ENCODE assay signal across 25 mouse cellular contexts in genomic region chr16:46619871-46620270, GRCm38 (mm10).
"Had no signal": no experiment of that assay in that cellular context is flagged by ENCODE, and none has a peak within 500 bp of the region (broad histone marks: within the 10 kb centered on the region; RNA-seq: fewer than 3 reads in every experiment).

No protein-coding gene starts in this region.

- H3K27me3 ChIP-seq: embryonic facial prominence, embryonic 12.5 days; embryonic facial prominence, embryonic 13.5 days; embryonic facial prominence, embryonic 15.5 days; forebrain, embryonic 12.5 days; forebrain, embryonic 13.5 days; forebrain, embryonic 15.5 days had no signal

- DNase-seq: cerebellum, adult 2 months; cerebellum, adult 8-10 months; cerebellum, adult 9-10 months; cerebellum, adult 9-11 months; cerebellum, postnatal 10 days; cerebellum, postnatal 14 days; cerebellum, postnatal 25 days; cerebellum, postnatal 36 days; embryo, embryonic 11 days; forebrain, postnatal 0 days; gastrocnemius, postnatal 10 days; gastrocnemius, postnatal 14 days; gastrocnemius, postnatal 36 days; heart, adult 11 months; heart, adult 18-20 months; heart, adult 2 months had no signal

- H3K27ac ChIP-seq: embryonic facial prominence, embryonic 10.5 days; embryonic facial prominence, embryonic 12.5 days; embryonic facial prominence, embryonic 13.5 days; embryonic facial prominence, embryonic 15.5 days; forebrain, embryonic 10.5 days; forebrain, embryonic 12.5 days; forebrain, embryonic 13.5 days; forebrain, embryonic 15.5 days; heart, adult 2 months had no signal

- H3K4me3 ChIP-seq: embryonic facial prominence, embryonic 10.5 days; embryonic facial prominence, embryonic 12.5 days; embryonic facial prominence, embryonic 13.5 days; embryonic facial prominence, embryonic 15.5 days; erythroblast, embryonic 14.5 days; forebrain, embryonic 10.5 days; forebrain, embryonic 12.5 days; forebrain, embryonic 13.5 days; forebrain, embryonic 15.5 days; heart, adult 2 months had no signal

- H3K36me3 ChIP-seq: embryonic facial prominence, embryonic 10.5 days; embryonic facial prominence, embryonic 12.5 days; embryonic facial prominence, embryonic 13.5 days; embryonic facial prominence, embryonic 15.5 days; forebrain, embryonic 10.5 days; forebrain, embryonic 12.5 days; forebrain, embryonic 15.5 days had no signal

- H3K4me1 ChIP-seq: embryonic facial prominence, embryonic 10.5 days; embryonic facial prominence, embryonic 12.5 days; embryonic facial prominence, embryonic 13.5 days; embryonic facial prominence, embryonic 15.5 days; forebrain, embryonic 12.5 days; forebrain, embryonic 13.5 days; forebrain, embryonic 15.5 days had no signal
